Mouse (Mus musculus): ENCODE measurements around the gene Spc24. TPM values are rescaled to one million over a fixed set of nuclear protein-coding genes. Genes with fewer than 3 reads are reported as not detected.
A peak's percentile ranks its signal among the peaks of the same experiment; 100 is the strongest.

Gene Spc24
- total RNA-seq, 2 experiments from 2014 or later: 50.1 to 128 TPM

DNA sequence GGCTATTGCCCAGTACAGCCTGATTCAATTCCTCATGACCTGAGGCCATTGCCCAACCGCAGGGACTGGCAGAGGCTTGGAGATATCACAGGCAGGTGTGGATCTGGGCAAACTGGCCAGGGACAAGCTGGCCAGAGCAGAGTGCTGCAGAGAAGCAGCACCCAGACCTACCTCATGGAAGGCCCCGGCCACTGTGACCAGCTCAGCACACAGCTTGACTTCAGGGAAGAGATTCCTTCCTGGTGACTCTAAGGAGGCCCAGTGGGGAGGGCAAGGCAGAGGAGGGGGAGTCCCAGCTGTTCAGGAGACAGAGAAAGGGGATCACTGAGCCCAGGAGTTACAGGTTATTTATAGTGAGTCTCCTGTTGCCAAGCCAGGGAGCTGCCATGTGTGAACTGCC is 39.1 kb downstream of the Spc24 start:
- ATAC-seq (replicated peaks; ENCODE audit: poor library complexity): no peak

- ATAC-seq (replicated peaks; ENCODE audit: poor library complexity): no peak
Measured at GRCm38 (mm10) chr9:21717015-21717414, 43.1 kb downstream of the Spc24 start.

GRCm38 (mm10) chr9:21715298-21715697 is 44.8 kb downstream of the Spc24 start:
- ATAC-seq (replicated peaks; ENCODE audit: poor library complexity): peak; percentile 98

DNA sequence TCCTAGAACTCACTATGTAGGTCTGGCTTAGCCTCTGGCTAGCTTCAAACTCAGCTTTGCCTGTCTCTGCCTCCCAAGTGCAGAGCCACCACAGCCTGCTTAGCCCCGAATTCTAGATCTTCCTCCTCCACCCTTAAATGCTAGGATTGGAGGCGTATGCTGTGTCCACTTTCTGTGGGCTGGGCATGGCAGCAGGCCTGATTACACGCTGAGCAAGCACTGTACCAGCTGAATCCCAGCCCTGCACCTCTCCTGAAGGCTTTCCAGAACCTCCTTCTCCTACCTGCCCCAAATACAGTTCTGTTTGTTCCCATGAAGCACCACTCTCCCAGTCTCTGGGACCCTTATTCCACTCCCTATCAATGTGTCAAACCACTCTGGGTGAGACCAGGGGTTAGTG is 50.8 kb downstream of the Spc24 start:
- no peak for ATAC-seq (replicated peaks; ENCODE audit: poor library complexity)

DNA sequence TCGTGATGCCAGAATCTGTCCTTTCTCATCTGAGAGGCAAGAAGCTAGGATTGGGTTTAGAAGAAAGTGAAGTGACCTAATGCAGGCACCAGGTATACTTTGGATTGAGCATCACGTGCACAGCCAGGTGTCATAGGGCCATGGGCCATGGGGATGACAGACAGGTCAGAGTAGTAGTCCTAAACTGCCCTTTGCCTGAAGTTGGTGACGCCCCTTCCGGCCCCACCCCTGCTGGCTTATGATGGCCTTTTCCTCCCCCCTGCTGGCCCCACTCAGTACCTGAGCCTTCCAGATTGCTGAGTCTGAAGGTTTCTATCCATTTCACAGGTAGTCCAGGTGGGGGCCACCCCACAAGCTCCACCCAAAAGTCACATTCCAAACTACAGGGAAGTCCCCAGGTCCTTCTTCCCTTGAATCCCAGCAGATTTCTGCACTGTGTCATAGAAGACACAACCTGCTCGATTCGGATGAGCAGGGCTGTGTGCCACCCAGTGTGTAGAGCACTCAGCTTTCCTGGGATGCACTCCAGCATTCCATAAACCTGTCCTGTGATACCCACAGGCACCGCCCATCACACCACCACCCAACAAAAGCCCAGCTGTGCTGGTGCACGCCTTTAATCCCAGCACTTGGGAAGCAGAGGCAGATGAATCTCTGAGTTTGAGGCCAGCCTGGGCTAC is 53.4 kb downstream of the Spc24 start:
- no peak for ATAC-seq (replicated peaks; ENCODE audit: poor library complexity)

DNA sequence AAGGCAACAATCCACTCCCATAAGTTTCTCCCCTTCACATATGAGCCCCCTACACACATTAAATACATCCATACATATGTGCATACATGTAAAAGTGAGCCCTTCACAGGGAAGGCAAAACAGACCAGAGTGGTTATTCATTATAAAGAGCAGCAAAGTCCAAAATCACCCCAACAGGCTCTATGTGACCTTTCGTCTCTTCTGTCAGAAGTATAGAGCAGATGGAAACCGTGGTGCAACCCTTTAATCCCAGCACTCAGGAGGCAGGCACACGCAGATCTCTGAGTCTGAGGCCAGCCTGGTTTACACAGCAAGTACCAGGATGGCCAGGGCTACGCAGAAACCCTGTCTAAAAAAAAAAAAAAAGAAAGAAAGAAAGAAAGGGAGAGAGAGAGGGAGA is 54.0 kb downstream of the Spc24 start:
- ATAC-seq (replicated peaks; ENCODE audit: poor library complexity): no peak

Other genes with a start within 250 kb of the Spc24 start
- gene AB124611, start 234.1 kb downstream of the Spc24 start, total RNA-seq (2015): 17.9 and 28.6 TPM in 2 replicates
- 29.6 and 45.9 TPM in 2 replicates for gene AB124611, start 234.1 kb downstream of the Spc24 start, total RNA-seq (2017)
- 49.4 and 56.5 TPM in 2 replicates for gene Carm1, start 213.4 kb downstream of the Spc24 start, total RNA-seq (2015)
- 21.1 and 21.8 TPM in 2 replicates for gene Carm1, start 213.4 kb downstream of the Spc24 start, total RNA-seq (2017)
- 43.8 and 44.9 TPM in 2 replicates for gene Timm29, start 167.6 kb downstream of the Spc24 start, total RNA-seq (2015)
- 52.1 and 63.7 TPM in 2 replicates for gene Timm29, start 167.6 kb downstream of the Spc24 start, total RNA-seq (2017)
- 5.3 and 6.6 TPM in 2 replicates for gene Yipf2, start 167.5 kb downstream of the Spc24 start, total RNA-seq (2015)
- gene Yipf2, start 167.5 kb downstream of the Spc24 start, total RNA-seq (2017): 15.5 and 19.0 TPM in 2 replicates
- 58.8 and 63.2 TPM in 2 replicates for gene Smarca4, start 144.1 kb downstream of the Spc24 start, total RNA-seq (2015)
- 64.0 and 71.1 TPM in 2 replicates for gene Smarca4, start 144.1 kb downstream of the Spc24 start, total RNA-seq (2017)
- 6.5 and 8.5 TPM in 2 replicates for gene Ldlr, start 36.8 kb downstream of the Spc24 start, total RNA-seq (2015)
- gene Ldlr, start 36.8 kb downstream of the Spc24 start, total RNA-seq (2017): 14.0 and 14.4 TPM in 2 replicates
- gene Kank2, start 38.4 kb upstream of the Spc24 start, total RNA-seq (2015): 0.72 and 1.2 TPM in 2 replicates
- gene Kank2, start 38.4 kb upstream of the Spc24 start, total RNA-seq (2017): 0.71 and 1.2 TPM in 2 replicates
- gene Angptl8, start 75.2 kb upstream of the Spc24 start, total RNA-seq (2015): 0.22 and 1.8 TPM in 2 replicates
- gene Angptl8, start 75.2 kb upstream of the Spc24 start, total RNA-seq (2017): 4.0 and 4.7 TPM in 2 replicates
- 0.64 and 1.6 TPM in 2 replicates for gene Dock6, start 92.3 kb upstream of the Spc24 start, total RNA-seq (2015)
- 0.67 and 2.3 TPM in 2 replicates for gene Dock6, start 92.3 kb upstream of the Spc24 start, total RNA-seq (2017)
- gene Rab3d, start 157.9 kb upstream of the Spc24 start, total RNA-seq (2015): 14.5 and 20.1 TPM in 2 replicates
- gene Rab3d, start 157.9 kb upstream of the Spc24 start, total RNA-seq (2017): 37.3 and 50.6 TPM in 2 replicates
- 0.12 TPM in 1 of 2 replicates, not detected in the other for gene Ccdc159, start 167.2 kb upstream of the Spc24 start, total RNA-seq (2015)
- 0.08 and 0.41 TPM in 2 replicates for gene Ccdc159, start 167.2 kb upstream of the Spc24 start, total RNA-seq (2017)
- gene Tmem205, start 167.3 kb upstream of the Spc24 start, total RNA-seq (2015): 49.4 and 60.5 TPM in 2 replicates
- 19.7 and 22.1 TPM in 2 replicates for gene Tmem205, start 167.3 kb upstream of the Spc24 start, total RNA-seq (2017)
- gene Plppr2, start 176.7 kb upstream of the Spc24 start, total RNA-seq (2015): 0.42 TPM in 2 replicates
- 0.21 TPM in 1 of 2 replicates, not detected in the other for gene Plppr2, start 176.7 kb upstream of the Spc24 start, total RNA-seq (2017)
- 8.1 and 9.0 TPM in 2 replicates for gene Swsap1, start 195.5 kb upstream of the Spc24 start, total RNA-seq (2015)
- gene Swsap1, start 195.5 kb upstream of the Spc24 start, total RNA-seq (2017): 4.1 and 5.8 TPM in 2 replicates
- 3.0 and 6.0 TPM in 2 replicates for gene Epor, start 203.2 kb upstream of the Spc24 start, total RNA-seq (2015)
- 3.8 and 5.0 TPM in 2 replicates for gene Epor, start 203.2 kb upstream of the Spc24 start, total RNA-seq (2017)
- gene Rgl3, start 229.1 kb upstream of the Spc24 start, total RNA-seq (2015): not detected in 2 replicates
- not detected in 2 replicates for gene Rgl3, start 229.1 kb upstream of the Spc24 start, total RNA-seq (2017)
- not detected in 2 replicates for gene Ccdc151, start 242.3 kb upstream of the Spc24 start, total RNA-seq (2015)
- gene Ccdc151, start 242.3 kb upstream of the Spc24 start, total RNA-seq (2017): not detected in 2 replicates
- gene Prkcsh, start 242.5 kb upstream of the Spc24 start, total RNA-seq (2015): 50.3 and 51.2 TPM in 2 replicates
- gene Prkcsh, start 242.5 kb upstream of the Spc24 start, total RNA-seq (2017): 136 and 146 TPM in 2 replicates

All from megakaryocyte progenitor cell, adult 5-6 weeks (primary cell).